ENCODE assay signal across 8 mouse cellular contexts in the genomic region with DNA sequence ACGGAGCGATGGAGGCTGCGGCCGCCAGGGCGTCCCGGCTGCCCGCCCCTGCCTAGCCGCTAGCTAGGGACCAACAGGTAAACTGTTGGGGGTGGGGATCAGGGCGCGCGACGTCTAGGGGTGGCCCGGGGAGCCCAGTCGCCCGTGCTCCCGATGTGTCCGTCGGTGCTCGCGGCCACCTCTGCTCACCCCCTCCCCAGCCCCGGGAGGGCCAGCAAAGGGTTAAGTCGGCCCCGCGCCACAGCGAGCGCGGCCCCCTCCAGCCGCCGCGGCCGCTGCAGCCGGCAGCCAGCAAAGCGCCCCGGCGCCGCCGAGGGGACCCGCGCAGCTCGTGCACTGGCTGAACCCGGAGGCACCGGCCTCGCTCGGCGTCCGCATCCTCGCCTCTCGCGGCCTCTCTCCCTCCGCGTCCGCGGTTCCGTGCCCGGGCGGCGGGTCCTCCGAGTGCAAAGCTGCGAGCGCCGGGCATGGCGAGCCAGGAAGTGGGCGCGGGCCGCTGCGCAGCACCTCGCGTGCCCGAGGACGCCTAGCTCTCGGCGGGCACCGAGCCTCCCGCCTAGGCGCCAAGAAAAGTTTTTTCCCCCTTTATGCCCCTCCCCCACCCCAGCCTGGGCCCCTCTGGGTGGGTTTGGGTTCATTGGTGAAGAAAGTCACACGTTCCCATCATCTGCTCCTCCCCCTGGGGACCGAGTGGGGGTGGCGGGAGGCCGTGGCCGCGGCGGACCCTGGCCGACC. TPM values are rescaled to one million over a fixed set of nuclear protein-coding genes. Genes with fewer than 3 reads are reported as not detected.
DNase-seq lines count a peak whose midpoint lies in the region; ATAC-seq and TF ChIP-seq lines count a peak whose summit lies in the region.

No protein-coding gene starts in this region.

- H3K27me3 ChIP-seq in Patski = no peaks in the 10 kb centered on the region
- H3K27me3 ChIP-seq in forebrain, embryonic 11.5 days (ENCODE audit: control insufficient read depth, insufficient read depth, low read length) = no peaks in the 10 kb centered on the region; the same call in 1 of the 2 replicates

- CTCF ChIA-PET in Patski (lab: Charles Lee) = interaction anchor here (1.0 to 2.0 kb wide), 6 partner anchors 8 to 162 kb away, joined by 3 to 8 read pairs (median 4); no protein-coding TSS in a partner anchor

- peak overlapping the region; percentile 96 for H3K4me2 ChIP-seq in forebrain, embryonic 11.5 days (ENCODE audit: low read depth, low read length, severe bottlenecking)

- under 1% methylated on average over 71 of the region's 83 CpGs for WGBS in forebrain, embryonic 11.5 days

- H3K4me3 ChIP-seq in forebrain, embryonic 11.5 days (ENCODE audit: low read depth, low read length) = peak overlapping the region; percentile 72

- peak overlapping the region; percentile 73 for H3K9ac ChIP-seq in forebrain, embryonic 11.5 days (ENCODE audit: low read length)

- DNase-seq in Patski (ENCODE audit: low read depth, low spot score) = peak; percentile 31
- DNase-seq in brain, adult 2 months (ENCODE audit: low read depth, low spot score) = peak; percentile 43
- peak; percentile 88 for DNase-seq in forebrain, embryonic 11.5 days (ENCODE audit: low spot score)
- peak; percentile 7 for DNase-seq in heart, postnatal 25 days (ENCODE audit: low spot score)
- peak; percentile 26 to 51 for DNase-seq in left cerebral cortex, adult 18-20 months (ENCODE audit: low spot score in 2 of 2)
- peak; percentile 67 for DNase-seq in mesoderm, embryonic 11.5 days (ENCODE audit: low read depth, low spot score)
- DNase-seq in spleen, postnatal 4 days (ENCODE audit: low spot score in 2 of 2) = peak; percentile 17 to 70

- peak; percentile 46 for ATAC-seq in Patski
- ATAC-seq in forebrain, embryonic 11.5 days (replicated peaks; ENCODE audit: low FRiP score) = peak; percentile 80
- no peak for ATAC-seq in erythroid progenitor cell, adult 5-6 weeks (replicated peaks; ENCODE audit: low FRiP score, poor library complexity, severe bottlenecking)

- H3K36me3 ChIP-seq in forebrain, embryonic 11.5 days (ENCODE audit: control insufficient read depth, insufficient read depth, low read length) = no peaks in the 10 kb centered on the region

- no peak for TF ChIP-seq CTCF in Patski (IDR thresholded peaks at IDR 0.05)

- H3K4me1 ChIP-seq in forebrain, embryonic 11.5 days (replicated peaks; ENCODE audit: control insufficient read depth, insufficient read depth, low read length) = peaks cover 2% of the 10 kb centered on the region; the same call in 1 of the 2 replicates

- intact Hi-C loops in heart, postnatal 25 days (cut with DNase I) = no loop called here

- no peaks in the 10 kb centered on the region for H3K9me3 ChIP-seq in forebrain, embryonic 11.5 days (ENCODE audit: control insufficient read depth, low read length)

- H3K27ac ChIP-seq in forebrain, embryonic 11.5 days (ENCODE audit: low read depth, low read length) = peak overlapping the region; percentile 88

- in situ Hi-C loops in Patski (cut with MboI; ENCODE audit: low pct_unique_long_range_greater_than_20kb) = no loop called here

- POLR2A ChIA-PET in Patski (lab: Charles Lee) = interaction anchor here (1.0 kb wide), 1 partner anchor 54 kb away, joined by 3 read pairs; no protein-coding TSS in a partner anchor

RNA-seq across cellular contexts. Expression of a gene that starts 0.5 kb away (rescaled TPM):
- 7.6 TPM for polyA plus RNA-seq in Patski (2021)
- polyA plus RNA-seq in forebrain, embryonic 11.5 days (2014; fragmentation: Nextera tagmentation; extraction: Ambion mirVana) = 5.5 TPM in 2 replicates
- 1 to 10 TPM; 8.1 to 9.0 TPM for total RNA-seq in heart, postnatal 25 days (2021)
- 10 to 100 TPM; 49.0 to 51.5 TPM for total RNA-seq in left cerebral cortex, adult 18-20 months (2021)
- not detected in 2 replicates for total RNA-seq in erythroid progenitor cell, adult 5-6 weeks (2015; ENCODE audit: low replicate concordance)
- 0.23 and 0.39 TPM in 2 replicates for total RNA-seq in erythroid progenitor cell, adult 5-6 weeks (2017; ENCODE audit: low replicate concordance)

Comparison
In these comparisons a context has a peak if more than half of its experiments do, and no peak if none do; other contexts are left out.
1. DNase-seq: peak in every context shown above with its lines; median percentile 88 in forebrain, embryonic 11.5 days; 67 in mesoderm, embryonic 11.5 days; 44 in spleen, postnatal 4 days; 43 in brain, adult 2 months; 38 in left cerebral cortex, adult 18-20 months; 31 in Patski; 7 in heart, postnatal 25 days.
2. RNA of a gene that starts 0.5 kb away (total RNA-seq): 49.0 to 51.5 TPM in left cerebral cortex, adult 18-20 months and 8.1 to 9.0 TPM in heart, postnatal 25 days; 0.23 to 0.39 TPM in erythroid progenitor cell, adult 5-6 weeks; every median in the first group is over 4 times any median in the second.